Mouse (Mus musculus): ENCODE measurements around the gene ccdc198.

DNA sequence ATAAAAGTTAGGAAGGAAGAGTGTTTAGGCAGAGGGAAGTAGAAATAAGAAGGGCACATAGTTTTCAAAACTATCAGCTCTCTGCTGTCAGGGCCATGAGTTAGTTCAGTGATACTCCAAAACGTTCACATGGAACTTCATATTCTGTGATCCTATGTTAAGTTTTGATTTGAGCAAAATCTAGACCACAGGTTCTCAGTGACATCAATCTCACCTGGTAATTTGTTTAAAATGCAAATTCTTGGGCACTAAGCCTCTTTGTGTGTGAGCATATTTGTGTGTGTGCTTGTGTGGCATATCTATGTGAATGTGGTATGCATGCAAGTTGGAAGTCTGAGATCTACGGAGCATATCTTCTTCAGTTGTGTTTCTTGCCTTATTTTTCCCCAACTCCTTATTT is 59.0 kb downstream of the ccdc198 start:
- TF ChIP-seq CTCF (IDR thresholded peaks at IDR 0.05; ENCODE audit: low read depth, low read length) (no peak), TAL1 (conservative IDR thresholded peaks at IDR 0.05; ENCODE audit: low read depth, low read length) (no peak)

All from G1E (cell line).